Mouse (Mus musculus): ENCODE results near the gene Pla2g10. TPM values are rescaled to one million over a fixed set of nuclear protein-coding genes. Genes with fewer than 3 reads are reported as not detected.
"Not testable (repeated sequence)": the region's sequence is repeated elsewhere in the genome, so short reads cannot be mapped to it uniquely, and the experiment has no call there.

The Pla2g10 gene
- polyA plus RNA-seq, 1 experiment from 2014 or later: 10.5 TPM

DNA sequence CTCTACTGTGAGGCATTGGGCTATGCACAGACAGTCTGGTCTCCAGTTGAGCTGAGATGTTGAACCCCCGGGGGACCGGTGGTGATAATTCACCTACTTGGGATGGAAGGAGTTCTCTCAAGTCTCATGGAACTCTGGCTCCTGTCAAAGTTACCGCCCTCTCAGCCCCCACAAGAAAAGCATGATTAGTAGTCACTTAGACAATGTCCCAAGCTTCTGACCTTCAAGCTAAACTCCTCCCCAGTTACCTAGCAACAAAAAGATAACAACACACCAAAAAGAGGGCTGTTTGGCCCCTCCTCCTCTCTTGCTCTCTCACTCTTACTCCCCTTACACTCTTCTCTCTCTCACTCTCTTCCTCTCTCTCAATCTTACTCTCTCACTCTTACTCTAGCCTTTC is 33.7 kb upstream of the Pla2g10 start:
- H3K36me3 ChIP-seq (ENCODE audit: control insufficient read depth, insufficient read depth): no peaks in the 10 kb centered on the region

DNA sequence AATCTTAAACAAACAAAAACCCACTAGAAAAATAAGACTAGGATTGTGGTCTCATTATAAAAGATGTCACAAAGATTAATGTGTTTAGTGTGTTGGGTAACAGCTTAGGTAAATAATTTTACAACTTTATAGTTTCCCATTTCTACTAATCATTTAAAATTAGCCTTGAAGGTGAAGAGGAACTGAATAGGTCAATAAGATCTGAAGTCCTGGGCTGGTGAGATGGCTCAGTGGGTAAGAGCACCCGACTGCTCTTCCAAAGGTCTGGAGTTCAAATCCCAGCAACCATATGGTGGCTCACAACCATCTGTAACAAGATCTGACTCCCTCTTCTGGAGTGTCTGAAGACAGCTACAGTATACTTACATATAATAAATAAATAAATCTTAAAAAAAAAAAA is 32.0 kb upstream of the Pla2g10 start:
- not testable (repeated sequence) for H3K9me3 ChIP-seq (ENCODE audit: control insufficient read depth)

More for the DNA sequence above, 33.7 kb upstream of the Pla2g10 start:
- Histone ChIP-seq H3K27me3 (replicated peaks; ENCODE audit: control insufficient read depth, insufficient read depth, low read length) (no peaks in the 10 kb centered on the region), H3K27ac (ENCODE audit: low read depth, low read length) (no peak overlapping the region), H3K4me2 (replicated peaks; ENCODE audit: low read depth) (no peak overlapping the region), H3K9ac (ENCODE audit: low read depth, low read length) (no peak overlapping the region), H3K9me3 (ENCODE audit: control insufficient read depth) (no peaks in the 10 kb centered on the region), H3K4me1 (replicated peaks; ENCODE audit: control insufficient read depth, insufficient read depth, low read length) (no peaks in the 10 kb centered on the region), H3K4me3 (ENCODE audit: low read depth, low read length) (no peak overlapping the region)
- no peak for TF ChIP-seq CTCF (IDR thresholded peaks at IDR 0.05; ENCODE audit: low read depth)
- 76% methylated on average over 3 of the region's 3 CpGs for WGBS
- no peak for ATAC-seq

DNA sequence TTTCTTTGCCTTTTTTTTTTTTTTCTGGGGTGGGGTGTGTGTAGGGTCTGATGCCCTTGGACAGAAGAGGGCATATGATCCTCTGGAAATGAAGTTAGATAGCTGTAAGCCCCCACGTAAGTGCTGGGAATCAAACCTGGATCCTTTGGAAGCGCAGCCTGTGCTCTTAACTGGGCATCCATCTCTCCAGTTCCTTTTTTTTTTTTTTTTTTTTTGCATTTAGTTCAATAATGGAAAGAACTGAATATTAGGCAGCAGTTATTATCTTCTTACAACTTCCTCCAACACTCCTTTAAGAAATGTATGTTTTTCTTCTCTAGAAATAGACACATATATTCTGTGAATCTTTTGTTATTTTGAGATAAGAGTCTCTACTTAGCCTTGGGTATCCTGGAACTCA is 27.0 kb upstream of the Pla2g10 start:
- Histone ChIP-seq H3K36me3 (ENCODE audit: control insufficient read depth, insufficient read depth) (no peaks in the 10 kb centered on the region), H3K27me3 (replicated peaks; ENCODE audit: control insufficient read depth, insufficient read depth, low read length) (no peaks in the 10 kb centered on the region), H3K9me3 (ENCODE audit: control insufficient read depth) (no peaks in the 10 kb centered on the region), H3K4me1 (replicated peaks; ENCODE audit: control insufficient read depth, insufficient read depth, low read length) (no peaks in the 10 kb centered on the region), H3K9ac (ENCODE audit: low read depth, low read length) (no peak overlapping the region), H3K4me2 (replicated peaks; ENCODE audit: low read depth) (no peak overlapping the region), H3K27ac (ENCODE audit: low read depth, low read length) (no peak overlapping the region), H3K4me3 (ENCODE audit: low read depth, low read length) (no peak overlapping the region)
- no peak for TF ChIP-seq CTCF (IDR thresholded peaks at IDR 0.05; ENCODE audit: low read depth)
- 95% methylated on average over 2 of the region's 2 CpGs for WGBS
- no peak for ATAC-seq

More for the DNA sequence above, 32.0 kb upstream of the Pla2g10 start:
- not testable (repeated sequence) for H3K27ac ChIP-seq (ENCODE audit: low read depth, low read length); ATAC-seq; H3K4me3 ChIP-seq (ENCODE audit: low read depth, low read length); H3K27me3 ChIP-seq (replicated peaks; ENCODE audit: control insufficient read depth, insufficient read depth, low read length); H3K4me2 ChIP-seq (replicated peaks; ENCODE audit: low read depth); H3K4me1 ChIP-seq (replicated peaks; ENCODE audit: control insufficient read depth, insufficient read depth, low read length); H3K36me3 ChIP-seq (ENCODE audit: control insufficient read depth, insufficient read depth); H3K9ac ChIP-seq (ENCODE audit: low read depth, low read length)
- 71% methylated on average over 1 of the region's 1 CpGs for WGBS

DNA sequence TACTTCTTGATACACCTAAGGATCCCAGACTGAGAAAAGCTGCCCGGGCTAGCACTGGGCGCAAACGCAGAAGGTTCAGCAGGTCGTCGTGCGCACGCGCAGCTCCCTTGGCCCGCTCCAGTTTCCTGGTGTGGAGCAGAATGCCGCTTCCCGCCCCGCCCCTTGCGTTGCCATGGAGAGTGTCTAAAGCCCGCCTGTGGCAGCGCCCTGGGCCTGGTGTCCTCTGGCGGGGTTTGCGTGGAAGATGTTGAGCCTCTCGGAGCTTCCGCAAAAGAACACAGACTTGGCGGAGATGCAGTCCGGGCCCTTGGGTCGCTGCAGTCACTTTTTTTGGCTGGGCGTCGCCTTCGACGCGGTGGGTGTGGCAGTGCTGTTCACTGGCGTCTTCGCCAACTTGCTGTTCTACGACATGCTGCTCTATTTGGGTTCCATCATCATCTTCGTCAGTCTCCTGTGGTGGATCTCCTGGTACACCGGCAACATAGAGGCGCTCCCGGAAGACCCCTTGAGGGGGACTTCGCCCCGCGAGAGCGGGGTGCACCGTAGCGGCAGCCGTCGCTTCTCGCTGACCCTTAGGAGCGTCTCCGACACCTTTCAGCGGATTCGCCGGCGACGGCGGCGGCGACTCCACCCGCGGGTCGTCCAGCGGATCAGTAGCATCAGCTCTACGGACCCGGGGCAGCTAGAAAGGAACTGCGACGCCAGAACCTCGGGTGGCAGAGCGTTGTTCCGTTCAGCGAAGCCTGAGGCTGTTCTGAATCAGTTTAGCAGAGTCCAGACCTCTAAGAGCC is 23.8 kb upstream of the Pla2g10 start:
- WGBS: 1% methylated on average over 65 of the region's 65 CpGs
- TF ChIP-seq CTCF (IDR thresholded peaks at IDR 0.05; ENCODE audit: low read depth): no peak
- H3K9ac ChIP-seq (ENCODE audit: low read depth, low read length): no peak overlapping the region
- peak overlapping the region; percentile 61 for H3K4me3 ChIP-seq (ENCODE audit: low read depth, low read length)
- H3K27ac ChIP-seq (ENCODE audit: low read depth, low read length): no peak overlapping the region
- no peaks in the 10 kb centered on the region for H3K27me3 ChIP-seq (replicated peaks; ENCODE audit: control insufficient read depth, insufficient read depth, low read length)
- no peaks in the 10 kb centered on the region for H3K4me1 ChIP-seq (replicated peaks; ENCODE audit: control insufficient read depth, insufficient read depth, low read length)
- H3K36me3 ChIP-seq (ENCODE audit: control insufficient read depth, insufficient read depth): no peaks in the 10 kb centered on the region
- no peaks in the 10 kb centered on the region for H3K9me3 ChIP-seq (ENCODE audit: control insufficient read depth)
- H3K4me2 ChIP-seq (replicated peaks; ENCODE audit: low read depth): peak overlapping the region; percentile 93
- peak; percentile 96 for ATAC-seq

DNA sequence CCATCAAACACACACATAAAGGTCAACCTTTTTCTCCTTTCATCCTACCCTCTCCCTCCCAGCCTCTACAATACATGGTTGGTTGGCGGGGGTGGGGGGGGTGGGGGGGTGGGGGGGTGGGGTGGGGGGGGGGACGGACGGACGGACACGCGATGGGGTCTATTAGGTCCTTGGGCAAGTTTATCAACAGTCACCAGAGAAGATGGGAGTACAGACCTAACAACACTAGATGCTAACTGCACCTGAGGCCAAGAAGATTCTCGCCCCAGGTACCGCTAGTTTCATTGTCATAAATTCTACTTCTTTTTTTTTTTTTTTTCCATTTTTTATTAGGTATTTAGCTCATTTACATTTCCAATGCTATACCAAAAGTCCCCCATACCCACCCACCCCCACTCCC is 23.2 kb upstream of the Pla2g10 start:
- H3K27ac ChIP-seq (ENCODE audit: low read depth, low read length): no peak overlapping the region
- no peaks in the 10 kb centered on the region for H3K27me3 ChIP-seq (replicated peaks; ENCODE audit: control insufficient read depth, insufficient read depth, low read length)
- peak overlapping the region; percentile 93 for H3K4me2 ChIP-seq (replicated peaks; ENCODE audit: low read depth)
- H3K4me3 ChIP-seq (ENCODE audit: low read depth, low read length): peak overlapping the region; percentile 61
- H3K4me1 ChIP-seq (replicated peaks; ENCODE audit: control insufficient read depth, insufficient read depth, low read length): no peaks in the 10 kb centered on the region
- H3K36me3 ChIP-seq (ENCODE audit: control insufficient read depth, insufficient read depth): no peaks in the 10 kb centered on the region
- H3K9ac ChIP-seq (ENCODE audit: low read depth, low read length): no peak overlapping the region
- H3K9me3 ChIP-seq (ENCODE audit: control insufficient read depth): no peaks in the 10 kb centered on the region
- TF ChIP-seq CTCF (IDR thresholded peaks at IDR 0.05; ENCODE audit: low read depth): no peak
- 64% methylated on average over 4 of the region's 8 CpGs for WGBS
- ATAC-seq: peak; percentile 11; the same call in 1 of the 2 replicates

DNA sequence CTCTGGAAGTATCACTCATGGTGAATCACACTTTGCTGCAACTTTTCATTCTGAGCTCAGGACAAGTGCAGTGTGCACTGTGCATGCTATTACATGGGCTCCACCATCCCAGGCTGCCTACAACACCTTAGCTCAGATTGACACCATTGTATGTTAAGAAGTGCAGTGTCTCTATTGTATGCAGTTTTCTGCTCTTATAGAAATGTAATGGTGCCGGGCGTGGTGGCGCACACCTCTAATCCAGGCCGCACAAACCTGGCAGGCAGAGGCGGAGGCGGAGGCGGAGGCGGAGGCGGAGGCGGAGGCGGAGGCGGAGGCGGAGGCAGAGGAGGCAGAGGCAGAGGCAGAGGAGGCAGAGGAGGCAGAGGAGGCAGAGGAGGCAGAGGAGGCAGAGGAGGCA is 19.8 kb upstream of the Pla2g10 start:
- Histone ChIP-seq H3K9me3 (ENCODE audit: control insufficient read depth) (no peaks in the 10 kb centered on the region), H3K36me3 (ENCODE audit: control insufficient read depth, insufficient read depth) (no peaks in the 10 kb centered on the region), H3K4me1 (replicated peaks; ENCODE audit: control insufficient read depth, insufficient read depth, low read length) (no peaks in the 10 kb centered on the region), H3K27me3 (replicated peaks; ENCODE audit: control insufficient read depth, insufficient read depth, low read length) (no peaks in the 10 kb centered on the region), H3K4me2 (replicated peaks; ENCODE audit: low read depth) (no peak overlapping the region), H3K4me3 (ENCODE audit: low read depth, low read length) (no peak overlapping the region), H3K9ac (ENCODE audit: low read depth, low read length) (no peak overlapping the region), H3K27ac (ENCODE audit: low read depth, low read length) (no peak overlapping the region)
- WGBS: 83% methylated on average over 13 of the region's 13 CpGs
- ATAC-seq: no peak
- no peak for TF ChIP-seq CTCF (IDR thresholded peaks at IDR 0.05; ENCODE audit: low read depth)

All from intestine, postnatal 0 days (tissue).